Mouse (Mus musculus) CD4-positive, CD25-positive, alpha-beta regulatory T cell, adult 2 months (primary cell): ENCODE data around the gene St7.

Experiments used
- DNase-seq: peaks from one replicate; pipeline ENCODE4 v3.0.0-alpha.2; 2012; ENCODE audit warnings: low read depth, low spot score

Gene St7

GRCm38 (mm10) chr6:17816865-17817435, 124.2 kb downstream of the St7 start:
- DNase-seq, result no peak

GRCm38 (mm10) chr6:17823614-17824013, 130.9 kb downstream of the St7 start:
- DNase-seq, result no peak

GRCm38 (mm10) chr6:17824735-17825134, 132.0 kb downstream of the St7 start:
- no peak for DNase-seq

GRCm38 (mm10) chr6:17828382-17828781, 135.6 kb downstream of the St7 start:
- no peak for DNase-seq

GRCm38 (mm10) chr6:17829981-17830380, 137.2 kb downstream of the St7 start:
- DNase-seq, result no peak

GRCm38 (mm10) chr6:17834493-17834892, 141.8 kb downstream of the St7 start:
- peak; percentile 77 for DNase-seq

GRCm38 (mm10) chr6:17835693-17836092, 143.0 kb downstream of the St7 start:
- DNase-seq, result no peak

- no peak for DNase-seq
Observed at GRCm38 (mm10) chr6:17837676-17838075, 144.9 kb downstream of the St7 start.

GRCm38 (mm10) chr6:17840431-17840830, 147.7 kb downstream of the St7 start:
- no peak for DNase-seq

- DNase-seq, result peak; percentile 67
Observed at GRCm38 (mm10) chr6:17842759-17843158, 150.0 kb downstream of the St7 start.

GRCm38 (mm10) chr6:17851316-17851715, 158.6 kb downstream of the St7 start:
- no peak for DNase-seq

GRCm38 (mm10) chr6:17853587-17854274, 161.0 kb downstream of the St7 start:
- DNase-seq, result no peak

GRCm38 (mm10) chr6:17855616-17856015, 162.9 kb downstream of the St7 start:
- no peak for DNase-seq

- DNase-seq, result no peak
Observed at GRCm38 (mm10) chr6:17859564-17859963, 166.8 kb downstream of the St7 start.

GRCm38 (mm10) chr6:17860463-17860862, 167.7 kb downstream of the St7 start:
- no peak for DNase-seq

GRCm38 (mm10) chr6:17867796-17868195, 175.1 kb downstream of the St7 start:
- no peak for DNase-seq

GRCm38 (mm10) chr6:17871831-17872372, 179.2 kb downstream of the St7 start:
- DNase-seq, result no peak

GRCm38 (mm10) chr6:17875606-17876005, 182.9 kb downstream of the St7 start:
- DNase-seq, result no peak

GRCm38 (mm10) chr6:17876023-17876613, 183.4 kb downstream of the St7 start:
- DNase-seq, result no peak

GRCm38 (mm10) chr6:17876670-17877179, 184.0 kb downstream of the St7 start:
- DNase-seq, result no peak

GRCm38 (mm10) chr6:17882943-17883342, 190.2 kb downstream of the St7 start:
- no peak for DNase-seq

- DNase-seq, result no peak
Observed at GRCm38 (mm10) chr6:17887765-17888164, 195.0 kb downstream of the St7 start.

GRCm38 (mm10) chr6:17895562-17895961, 202.8 kb downstream of the St7 start:
- DNase-seq, result no peak
